Mouse (Mus musculus): ENCODE measurements at regions not wholly inside any gene's neighbourhood (a gene's known extent, or its start where the extent isn't known, plus 50 kb on each side); places are given as distances from the start of the nearest gene placed in this dataset.

- Histone ChIP-seq H3K4me3 (ENCODE audit: low read depth, low read length) (no peak overlapping the region), H3K4me1 (ENCODE audit: control insufficient read depth, insufficient read depth, low read length) (no peaks in the 10 kb centered on the region), H3K9me3 (replicated peaks; ENCODE audit: control insufficient read depth, insufficient read depth, low read length, poor library complexity, severe bottlenecking) (no peaks in the 10 kb centered on the region; the same call in 1 of the 2 replicates), H3K36me3 (ENCODE audit: control insufficient read depth, insufficient read depth, low read length, poor library complexity, severe bottlenecking) (no peaks in the 10 kb centered on the region), H3K9ac (ENCODE audit: low read depth, poor library complexity, severe bottlenecking) (no peak overlapping the region), H3K27me3 (ENCODE audit: control insufficient read depth, insufficient read depth, low read length, poor library complexity, severe bottlenecking) (no peaks in the 10 kb centered on the region), H3K27ac (ENCODE audit: insufficient read depth, low read length) (no peak overlapping the region)
- TF ChIP-seq CTCF (IDR thresholded peaks at IDR 0.05; ENCODE audit: low read depth, low read length) (no peak), EP300 (IDR thresholded peaks at IDR 0.05; ENCODE audit: insufficient read depth, low read depth, low read length) (no peak), POLR2A (IDR thresholded peaks at IDR 0.05; ENCODE audit: insufficient read depth, low read length) (no peak)
Measured at GRCm38 (mm10) chr15:41283199-41283598, 1149.0 kb downstream of the 9330182O14Rik start.

- Histone ChIP-seq H3K4me3 (ENCODE audit: low read depth, low read length) (no peak overlapping the region), H3K36me3 (ENCODE audit: control insufficient read depth, insufficient read depth, low read length, poor library complexity, severe bottlenecking) (no peaks in the 10 kb centered on the region), H3K27ac (ENCODE audit: insufficient read depth, low read length) (no peak overlapping the region), H3K9me3 (replicated peaks; ENCODE audit: control insufficient read depth, insufficient read depth, low read length, poor library complexity, severe bottlenecking) (no peaks in the 10 kb centered on the region), H3K27me3 (ENCODE audit: control insufficient read depth, insufficient read depth, low read length, poor library complexity, severe bottlenecking) (no peaks in the 10 kb centered on the region), H3K9ac (ENCODE audit: low read depth, poor library complexity, severe bottlenecking) (no peak overlapping the region), H3K4me1 (ENCODE audit: control insufficient read depth, insufficient read depth, low read length) (no peaks in the 10 kb centered on the region)
- TF ChIP-seq CTCF (IDR thresholded peaks at IDR 0.05; ENCODE audit: low read depth, low read length) (no peak), EP300 (IDR thresholded peaks at IDR 0.05; ENCODE audit: insufficient read depth, low read depth, low read length) (no peak), POLR2A (IDR thresholded peaks at IDR 0.05; ENCODE audit: insufficient read depth, low read length) (no peak)
Measured at GRCm38 (mm10) chr15:41286809-41287413, 1152.7 kb downstream of the 9330182O14Rik start.

GRCm38 (mm10) chr15:41297419-41297818 lies 1163.3 kb downstream of the 9330182O14Rik start:
- Histone ChIP-seq H3K36me3 (ENCODE audit: control insufficient read depth, insufficient read depth, low read length, poor library complexity, severe bottlenecking) (no peaks in the 10 kb centered on the region), H3K27me3 (ENCODE audit: control insufficient read depth, insufficient read depth, low read length, poor library complexity, severe bottlenecking) (no peaks in the 10 kb centered on the region), H3K9me3 (replicated peaks; ENCODE audit: control insufficient read depth, insufficient read depth, low read length, poor library complexity, severe bottlenecking) (no peaks in the 10 kb centered on the region), H3K27ac (ENCODE audit: insufficient read depth, low read length) (no peak overlapping the region), H3K4me3 (ENCODE audit: low read depth, low read length) (no peak overlapping the region), H3K4me1 (ENCODE audit: control insufficient read depth, insufficient read depth, low read length) (no peaks in the 10 kb centered on the region), H3K9ac (ENCODE audit: low read depth, poor library complexity, severe bottlenecking) (no peak overlapping the region)
- TF ChIP-seq EP300 (IDR thresholded peaks at IDR 0.05; ENCODE audit: insufficient read depth, low read depth, low read length) (no peak), CTCF (IDR thresholded peaks at IDR 0.05; ENCODE audit: low read depth, low read length) (no peak), POLR2A (IDR thresholded peaks at IDR 0.05; ENCODE audit: insufficient read depth, low read length) (no peak)

- Histone ChIP-seq H3K4me3 (ENCODE audit: low read depth, low read length) (no peak overlapping the region), H3K27ac (ENCODE audit: insufficient read depth, low read length) (no peak overlapping the region), H3K27me3 (ENCODE audit: control insufficient read depth, insufficient read depth, low read length, poor library complexity, severe bottlenecking) (no peaks in the 10 kb centered on the region), H3K36me3 (ENCODE audit: control insufficient read depth, insufficient read depth, low read length, poor library complexity, severe bottlenecking) (no peaks in the 10 kb centered on the region), H3K9me3 (replicated peaks; ENCODE audit: control insufficient read depth, insufficient read depth, low read length, poor library complexity, severe bottlenecking) (no peaks in the 10 kb centered on the region), H3K4me1 (ENCODE audit: control insufficient read depth, insufficient read depth, low read length) (no peaks in the 10 kb centered on the region), H3K9ac (ENCODE audit: low read depth, poor library complexity, severe bottlenecking) (no peak overlapping the region)
- TF ChIP-seq EP300 (IDR thresholded peaks at IDR 0.05; ENCODE audit: insufficient read depth, low read depth, low read length), result no peak
- no peak for TF ChIP-seq POLR2A (IDR thresholded peaks at IDR 0.05; ENCODE audit: insufficient read depth, low read length)
- no peak for TF ChIP-seq CTCF (IDR thresholded peaks at IDR 0.05; ENCODE audit: low read depth, low read length)
Measured at GRCm38 (mm10) chr15:41306638-41307037, 1172.5 kb downstream of the 9330182O14Rik start.

- no peak overlapping the region for H3K4me3 ChIP-seq (ENCODE audit: low read depth, low read length)
- H3K4me1 ChIP-seq (ENCODE audit: control insufficient read depth, insufficient read depth, low read length), result no peaks in the 10 kb centered on the region
- H3K9ac ChIP-seq (ENCODE audit: low read depth, poor library complexity, severe bottlenecking), result no peak overlapping the region
- no peaks in the 10 kb centered on the region for H3K36me3 ChIP-seq (ENCODE audit: control insufficient read depth, insufficient read depth, low read length, poor library complexity, severe bottlenecking)
- TF ChIP-seq POLR2A (IDR thresholded peaks at IDR 0.05; ENCODE audit: insufficient read depth, low read length) (no peak), EP300 (IDR thresholded peaks at IDR 0.05; ENCODE audit: insufficient read depth, low read depth, low read length) (no peak), CTCF (IDR thresholded peaks at IDR 0.05; ENCODE audit: low read depth, low read length) (no peak)
- H3K27ac ChIP-seq (ENCODE audit: insufficient read depth, low read length), result no peak overlapping the region
- H3K27me3 ChIP-seq (ENCODE audit: control insufficient read depth, insufficient read depth, low read length, poor library complexity, severe bottlenecking), result no peaks in the 10 kb centered on the region
- no peaks in the 10 kb centered on the region for H3K9me3 ChIP-seq (replicated peaks; ENCODE audit: control insufficient read depth, insufficient read depth, low read length, poor library complexity, severe bottlenecking)
Measured at GRCm38 (mm10) chr15:41311728-41312320, 1177.7 kb downstream of the 9330182O14Rik start.

- Histone ChIP-seq H3K27me3 (ENCODE audit: control insufficient read depth, insufficient read depth, low read length, poor library complexity, severe bottlenecking) (no peaks in the 10 kb centered on the region), H3K4me3 (ENCODE audit: low read depth, low read length) (no peak overlapping the region), H3K36me3 (ENCODE audit: control insufficient read depth, insufficient read depth, low read length, poor library complexity, severe bottlenecking) (no peaks in the 10 kb centered on the region), H3K9ac (ENCODE audit: low read depth, poor library complexity, severe bottlenecking) (no peak overlapping the region), H3K9me3 (replicated peaks; ENCODE audit: control insufficient read depth, insufficient read depth, low read length, poor library complexity, severe bottlenecking) (no peaks in the 10 kb centered on the region), H3K4me1 (ENCODE audit: control insufficient read depth, insufficient read depth, low read length) (no peaks in the 10 kb centered on the region), H3K27ac (ENCODE audit: insufficient read depth, low read length) (no peak overlapping the region)
- TF ChIP-seq EP300 (IDR thresholded peaks at IDR 0.05; ENCODE audit: insufficient read depth, low read depth, low read length) (no peak), CTCF (IDR thresholded peaks at IDR 0.05; ENCODE audit: low read depth, low read length) (no peak), POLR2A (IDR thresholded peaks at IDR 0.05; ENCODE audit: insufficient read depth, low read length) (no peak)
Measured at GRCm38 (mm10) chr15:41314916-41315315, 1180.8 kb downstream of the 9330182O14Rik start.

All from ES-Bruce4 (cell line).